Mouse (Mus musculus): ENCODE data around the gene Osbpl3.
"Not testable (repeated sequence)": the region's sequence is repeated elsewhere in the genome, so short reads cannot be mapped to it uniquely, and the experiment has no call there.

The Osbpl3 gene

GRCm38 (mm10) chr6:50455102-50455828 is 736 bp downstream of the Osbpl3 start:
- peak; percentile 79 for DNase-seq (ENCODE audit: extremely low read depth, insufficient read length, low spot score)

DNA sequence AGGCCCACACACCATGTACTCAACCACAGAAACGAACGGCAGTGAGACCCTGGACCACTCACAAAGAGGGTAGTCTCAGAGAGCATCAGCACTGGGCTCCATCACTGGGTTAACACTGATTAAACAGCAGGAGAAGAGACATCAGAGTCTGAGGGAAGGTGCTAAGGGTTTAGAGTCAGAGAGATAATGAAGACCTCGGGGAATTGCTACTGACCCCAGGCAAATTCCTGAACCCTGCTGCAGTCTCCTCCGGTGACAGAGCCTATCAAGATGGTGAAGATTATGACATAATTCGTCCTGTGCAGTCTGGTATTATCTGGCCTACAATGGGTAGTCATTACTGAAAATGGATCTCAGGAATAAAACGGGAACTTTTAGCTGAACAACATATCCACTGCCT is 2.4 kb downstream of the Osbpl3 start:
- no peak for DNase-seq (ENCODE audit: extremely low read depth, insufficient read length, low spot score)

DNA sequence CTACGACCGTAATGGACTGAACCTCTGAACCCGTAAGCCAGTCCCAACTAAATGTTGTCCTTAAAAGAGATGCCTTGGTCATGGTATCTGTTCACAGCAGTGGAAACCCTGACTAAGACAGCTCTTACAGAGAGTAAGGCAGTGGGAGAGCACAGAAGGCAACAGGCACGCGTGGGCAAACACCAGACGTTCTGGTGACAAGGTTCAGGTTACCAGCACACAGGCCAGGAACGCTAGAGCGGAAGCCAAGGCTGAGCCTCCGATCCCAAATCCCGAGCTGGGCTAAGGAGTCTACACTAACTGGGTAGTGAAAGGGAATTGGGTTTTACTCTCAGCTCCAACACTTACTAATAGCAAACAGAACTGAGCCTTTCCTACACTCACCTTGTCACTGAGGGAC is 3.8 kb downstream of the Osbpl3 start:
- no peak for DNase-seq (ENCODE audit: extremely low read depth, insufficient read length, low spot score)

GRCm38 (mm10) chr6:50445616-50446015 is 10.4 kb downstream of the Osbpl3 start:
- DNase-seq (ENCODE audit: extremely low read depth, insufficient read length, low spot score), result no peak

GRCm38 (mm10) chr6:50440966-50441862 is 14.8 kb downstream of the Osbpl3 start:
- no peak for DNase-seq (ENCODE audit: extremely low read depth, insufficient read length, low spot score)

DNA sequence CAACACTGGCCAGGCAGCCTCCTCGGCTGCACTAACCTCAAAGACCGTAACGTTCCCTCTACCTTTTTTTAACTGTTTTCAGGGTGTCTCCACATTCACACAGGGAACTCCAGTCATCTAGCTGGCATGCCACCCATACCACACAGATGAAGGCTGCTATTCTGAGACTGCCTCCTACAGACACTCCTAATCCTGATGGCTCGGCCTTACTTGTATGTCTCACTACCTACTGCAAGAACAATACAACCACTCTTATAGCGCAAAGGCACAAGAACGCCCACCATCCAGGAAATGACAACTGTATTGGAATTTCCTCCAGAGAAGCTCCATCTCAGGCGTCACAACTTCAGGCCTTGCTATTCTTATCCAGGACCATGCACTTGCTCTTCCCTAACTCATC is 15.8 kb downstream of the Osbpl3 start:
- DNase-seq (ENCODE audit: extremely low read depth, insufficient read length, low spot score), result no peak

DNA sequence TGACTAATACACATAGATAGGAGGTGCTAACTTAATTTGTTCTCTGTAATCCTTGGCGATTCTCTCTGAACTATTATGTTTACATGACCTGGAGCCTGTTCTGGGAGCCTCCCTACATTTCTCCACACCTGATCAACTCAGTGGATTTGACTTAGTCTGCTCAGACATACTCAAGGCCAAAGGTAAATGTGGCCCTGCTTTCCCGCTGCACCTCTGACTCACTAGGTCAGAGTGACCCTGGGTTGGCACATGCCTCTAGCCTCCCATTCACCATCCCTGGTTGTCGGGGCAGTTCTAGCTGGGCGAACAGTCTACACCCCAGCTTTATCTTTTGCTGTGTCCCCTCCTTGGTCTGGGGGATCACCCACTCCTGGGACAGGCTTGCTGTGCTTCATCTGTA is 17.1 kb downstream of the Osbpl3 start:
- DNase-seq (ENCODE audit: extremely low read depth, insufficient read length, low spot score), result not testable (repeated sequence)

DNA sequence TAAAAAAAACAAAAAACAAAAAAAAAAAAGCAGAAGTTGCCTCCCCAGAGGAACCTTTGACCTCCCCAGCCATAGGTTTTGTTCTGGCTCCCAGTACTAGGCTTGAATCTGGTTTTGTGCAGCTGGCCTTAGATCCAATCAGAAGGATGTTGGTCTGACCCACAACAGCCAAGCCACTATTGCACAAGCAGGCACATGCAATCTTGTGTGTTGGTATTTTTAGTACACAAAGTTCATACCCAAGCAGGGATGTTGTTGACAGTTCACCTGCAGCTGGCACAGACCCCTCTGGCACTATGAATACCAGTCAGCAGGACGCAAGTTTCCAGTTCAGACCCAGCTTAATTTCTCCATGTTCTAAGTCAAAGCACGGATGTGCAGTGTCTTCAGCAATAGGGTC is 18.2 kb downstream of the Osbpl3 start:
- no peak for DNase-seq (ENCODE audit: extremely low read depth, insufficient read length, low spot score)

DNA sequence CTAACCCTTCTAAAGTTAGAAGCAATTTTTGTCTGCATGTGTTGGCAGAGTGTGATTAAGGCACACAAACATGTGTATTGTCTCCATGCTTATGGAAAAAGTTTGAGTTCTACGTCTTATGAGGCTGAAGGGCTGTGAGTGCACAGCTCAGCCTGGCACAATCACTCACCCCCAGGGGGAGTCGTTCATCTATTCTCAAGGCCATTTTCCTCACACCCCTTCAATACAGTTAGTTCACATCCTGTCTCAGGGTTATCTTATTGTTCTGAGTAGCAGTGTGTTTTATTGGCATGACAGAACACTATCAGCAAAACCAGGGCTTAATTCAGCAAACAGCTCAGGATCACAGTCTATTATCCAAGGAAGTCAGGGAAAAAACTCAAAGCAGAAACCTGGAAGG is 19.3 kb downstream of the Osbpl3 start:
- DNase-seq (ENCODE audit: extremely low read depth, insufficient read length, low spot score), result no peak

DNA sequence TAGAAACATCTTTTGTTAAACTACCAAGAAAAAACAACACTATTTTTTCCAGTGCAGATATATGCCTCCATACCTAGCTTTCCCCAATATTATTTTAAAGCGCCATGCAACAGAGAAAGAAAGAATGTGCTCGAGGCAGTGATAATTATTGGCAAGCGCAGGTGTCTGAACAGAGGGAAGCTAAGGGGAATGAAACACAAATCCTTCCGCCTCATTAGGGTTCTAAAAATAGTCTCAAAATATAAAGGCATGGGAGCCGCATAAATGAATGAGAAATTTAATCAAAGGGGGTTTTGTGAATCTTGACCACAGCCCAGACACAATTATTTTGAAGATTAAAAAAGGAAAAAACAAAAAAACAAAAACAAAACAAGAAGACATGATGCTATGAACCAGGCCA is 23.5 kb downstream of the Osbpl3 start:
- no peak for DNase-seq (ENCODE audit: extremely low read depth, insufficient read length, low spot score)

GRCm38 (mm10) chr6:50429299-50429698 is 26.7 kb downstream of the Osbpl3 start:
- no peak for DNase-seq (ENCODE audit: extremely low read depth, insufficient read length, low spot score)

DNA sequence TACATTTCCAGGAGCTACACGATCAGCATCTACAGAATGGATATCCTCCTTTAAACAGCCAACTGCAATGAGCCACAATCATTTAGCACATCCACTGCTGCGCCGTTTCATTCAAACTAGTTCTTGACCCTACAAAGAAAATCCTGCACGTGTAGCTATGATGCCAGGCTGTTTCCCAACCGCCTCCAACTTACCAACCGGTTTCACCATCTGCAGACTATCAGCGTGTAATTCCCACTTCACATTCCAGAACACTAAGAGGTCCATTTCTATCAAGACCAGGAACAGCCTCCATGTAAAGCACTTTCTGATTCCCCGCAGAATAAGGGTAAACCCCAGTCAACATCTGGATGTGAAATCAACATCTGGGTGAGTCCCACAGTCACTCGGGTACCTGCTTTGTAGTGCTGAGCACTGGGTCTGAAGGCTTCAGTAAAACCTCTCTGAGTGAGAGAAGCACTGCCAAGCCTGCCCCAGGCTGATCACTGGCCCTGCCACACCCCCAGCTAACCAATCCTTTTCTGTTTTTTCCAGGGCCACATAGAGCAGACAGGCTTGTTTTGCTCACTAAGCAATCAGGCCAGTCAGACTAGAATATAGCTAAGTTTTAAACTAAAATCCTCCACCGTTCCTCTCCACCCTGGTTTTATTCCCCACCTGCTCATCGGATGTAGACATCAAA is 28.8 kb downstream of the Osbpl3 start:
- DNase-seq (ENCODE audit: extremely low read depth, insufficient read length, low spot score), result no peak

GRCm38 (mm10) chr6:50426571-50426970 is 29.4 kb downstream of the Osbpl3 start:
- no peak for DNase-seq (ENCODE audit: extremely low read depth, insufficient read length, low spot score)

DNA sequence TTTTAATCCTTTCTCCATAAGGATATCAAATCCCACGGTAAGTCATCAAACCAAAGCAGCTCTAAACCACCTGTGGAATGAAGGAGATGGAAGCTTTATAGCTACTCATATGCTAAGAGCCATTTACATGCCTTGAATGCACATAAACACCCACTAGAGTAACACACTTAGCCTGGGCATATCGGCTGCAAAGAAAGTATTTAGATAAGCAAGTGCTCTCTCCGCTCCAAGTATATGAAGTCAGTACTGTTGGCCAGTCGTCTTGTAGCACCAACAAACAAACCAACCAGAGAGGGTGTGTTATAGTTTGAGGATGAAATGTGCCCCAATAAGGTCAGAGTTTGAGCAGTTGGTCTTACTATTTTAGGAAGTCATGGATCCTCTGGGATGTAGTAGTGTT is 31.7 kb downstream of the Osbpl3 start:
- no peak for DNase-seq (ENCODE audit: extremely low read depth, insufficient read length, low spot score)

DNA sequence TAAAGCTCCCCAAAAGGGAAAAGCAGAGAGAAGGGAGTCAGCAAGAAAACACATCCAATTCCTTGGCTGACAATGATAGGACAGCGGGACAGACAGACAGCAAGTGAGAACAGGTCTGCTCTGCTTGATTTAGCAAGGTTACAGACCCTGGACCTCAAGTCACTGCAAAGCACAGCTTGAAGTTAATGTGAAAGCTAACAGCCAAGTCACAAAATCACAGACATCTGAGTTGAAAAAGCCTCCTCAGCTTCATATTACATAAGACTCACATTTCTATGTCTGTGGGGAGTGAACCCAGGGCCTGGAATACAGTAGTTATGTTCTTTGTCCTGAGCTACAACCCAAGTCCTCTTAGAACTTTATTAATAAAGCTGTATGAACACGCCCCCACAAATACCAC is 35.6 kb downstream of the Osbpl3 start:
- no peak for DNase-seq (ENCODE audit: extremely low read depth, insufficient read length, low spot score)

DNA sequence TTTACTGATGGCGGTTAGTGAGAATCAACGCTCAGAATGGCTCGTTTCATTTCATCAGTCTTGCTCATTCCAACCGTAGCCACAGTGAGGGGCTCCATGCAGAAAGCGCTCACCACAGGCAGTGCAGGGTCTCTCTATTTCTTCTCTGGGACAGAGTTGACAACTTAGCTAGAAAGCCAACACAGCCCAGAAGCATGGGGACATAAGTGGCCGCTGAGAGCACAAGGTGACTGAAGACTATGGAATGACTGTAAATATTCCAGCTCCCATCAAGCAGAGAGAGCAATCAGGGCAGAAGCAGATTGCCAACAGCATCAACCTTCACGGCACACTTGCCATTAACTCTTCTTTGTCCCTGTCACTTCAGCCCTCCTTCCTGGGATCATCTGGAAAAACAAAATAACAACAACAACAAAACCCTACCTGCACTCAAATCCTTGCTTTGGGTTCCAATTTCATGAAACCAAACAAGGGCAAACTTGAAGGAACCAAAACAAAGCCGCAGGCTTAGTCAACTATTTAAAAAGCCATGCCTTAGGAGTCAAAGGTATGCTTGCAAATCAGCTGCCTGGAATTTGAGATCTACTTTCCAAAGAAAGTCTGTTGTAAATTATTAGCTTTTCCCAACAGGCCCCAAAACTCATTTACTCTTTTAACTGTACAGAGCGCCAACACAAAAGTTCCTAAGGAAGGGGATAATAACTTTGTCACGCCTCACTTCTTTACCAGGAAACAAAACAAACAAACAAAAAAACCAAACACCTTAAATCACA is 36.3 kb downstream of the Osbpl3 start:
- no peak for DNase-seq (ENCODE audit: extremely low read depth, insufficient read length, low spot score)

GRCm38 (mm10) chr6:50418951-50419350 is 37.0 kb downstream of the Osbpl3 start:
- DNase-seq (ENCODE audit: extremely low read depth, insufficient read length, low spot score), result no peak

DNA sequence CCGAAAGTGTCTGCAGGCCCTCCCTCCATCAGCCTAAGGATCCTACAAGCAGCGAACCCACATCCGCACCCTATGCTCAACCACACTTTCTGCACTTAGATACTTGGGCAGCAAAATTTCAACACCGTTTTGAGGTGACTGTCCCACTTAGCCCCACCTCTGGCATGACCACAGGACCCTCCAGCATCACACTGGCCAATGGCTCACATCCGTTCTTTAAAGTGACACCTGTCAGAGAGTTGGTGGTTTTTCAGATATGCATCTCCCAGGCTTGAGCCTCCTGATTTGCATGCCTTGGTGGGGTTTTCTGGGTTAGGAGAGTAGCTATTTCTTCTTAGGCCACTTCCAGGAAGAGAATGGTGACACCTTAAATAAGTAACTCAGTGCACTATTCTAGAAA is 39.1 kb downstream of the Osbpl3 start:
- DNase-seq (ENCODE audit: extremely low read depth, insufficient read length, low spot score), result no peak

DNA sequence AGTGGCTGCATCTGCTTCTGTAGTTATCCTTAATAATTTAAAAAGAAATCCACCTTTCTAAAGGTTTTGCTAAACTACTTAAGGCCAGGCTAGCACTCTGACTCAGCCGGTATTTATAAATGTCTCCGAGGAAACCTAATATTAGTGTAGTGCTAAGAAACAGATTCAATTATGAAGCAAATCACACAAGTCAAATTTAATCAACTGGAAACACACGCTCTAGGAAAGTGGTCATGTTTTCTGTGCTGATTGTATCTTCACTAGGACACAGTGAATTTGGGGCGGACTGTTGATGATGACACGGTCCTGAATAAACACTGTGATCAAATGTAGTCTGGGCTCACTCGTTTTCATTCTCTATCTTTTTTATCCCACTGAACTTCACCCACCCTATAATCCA is 40.6 kb downstream of the Osbpl3 start:
- DNase-seq (ENCODE audit: extremely low read depth, insufficient read length, low spot score), result no peak

DNA sequence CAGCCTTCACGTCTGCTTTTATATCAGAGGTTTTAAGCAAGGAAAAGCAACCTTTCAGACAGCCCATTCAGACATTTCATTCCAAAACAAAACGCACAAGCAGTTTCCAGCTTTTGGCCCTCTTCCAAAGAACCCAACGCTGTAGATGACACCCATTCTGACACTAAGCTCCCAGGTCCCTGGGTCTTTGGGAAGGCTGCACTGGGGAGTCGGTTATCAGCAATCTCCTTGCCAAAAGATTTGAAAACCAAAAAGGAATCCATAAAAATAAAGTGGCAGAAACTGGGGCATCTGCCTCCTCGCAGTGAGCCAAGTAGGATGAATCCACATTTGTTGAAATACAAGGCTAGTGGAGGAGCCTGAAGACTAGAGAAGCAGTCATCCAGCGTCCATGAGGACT is 41.5 kb downstream of the Osbpl3 start:
- DNase-seq (ENCODE audit: extremely low read depth, insufficient read length, low spot score), result no peak

GRCm38 (mm10) chr6:50413381-50413780 is 42.6 kb downstream of the Osbpl3 start:
- no peak for DNase-seq (ENCODE audit: extremely low read depth, insufficient read length, low spot score)
